Mouse (Mus musculus) midbrain, embryonic 16.5 days (tissue): ENCODE results near the gene Krt79. TPM values are rescaled to one million over a fixed set of nuclear protein-coding genes. Genes with fewer than 3 reads are reported as not detected.
A peak's percentile ranks its signal among the peaks of the same experiment; 100 is the strongest.

Experiments used
- ATAC-seq: fragments of 200-750 bp; cut with Nextera tagmentation; 2 replicates; pipeline ENCODE4 v1.8.0; 2017; ENCODE audit warnings: moderate TSS enrichment
- H3K27ac ChIP-seq: fragments of 300-500 bp; sonication (generic); 2 replicates; pipeline ENCODE4 v1.5.1; 2014; ENCODE audit warnings: mild to moderate bottlenecking, low read length, mixed read lengths
- H3K27me3 ChIP-seq: fragments of 300-500 bp; sonication (generic); 2 replicates; pipeline ENCODE4 v1.6.1; 2014; ENCODE audit warnings: low read depth, low read length, mixed read lengths; ENCODE audit not compliant: control insufficient read depth, insufficient read depth
- H3K36me3 ChIP-seq: fragments of 300-500 bp; sonication (generic); 2 replicates; pipeline ENCODE4 v1.6.1; 2014; ENCODE audit warnings: mild to moderate bottlenecking, low read length, moderate library complexity, mixed read lengths; ENCODE audit not compliant: control insufficient read depth, insufficient read depth
- H3K4me1 ChIP-seq: fragments of 300-500 bp; sonication (generic); 2 replicates; pipeline ENCODE4 v1.6.1; 2014; ENCODE audit warnings: mild to moderate bottlenecking, low read length, mixed read lengths; ENCODE audit not compliant: control insufficient read depth, insufficient read depth
- H3K4me2 ChIP-seq: fragments of 300-500 bp; sonication (generic); 2 replicates; pipeline ENCODE4 v1.6.1; 2014; ENCODE audit warnings: mild to moderate bottlenecking, low read length, mixed read lengths
- H3K4me3 ChIP-seq: fragments of 300-500 bp; sonication (generic); 2 replicates; pipeline ENCODE4 v1.5.1; 2014; ENCODE audit warnings: low read depth, mild to moderate bottlenecking, low read length, moderate library complexity, mixed read lengths
- H3K9ac ChIP-seq: fragments of 300-500 bp; sonication (generic); 2 replicates; pipeline ENCODE4 v1.6.1; 2014; ENCODE audit warnings: low read depth, low read length, mixed read lengths
- H3K9me3 ChIP-seq: fragments of 300-500 bp; sonication (generic); replicated peaks from 2 replicates; pipeline ENCODE4 v1.6.1; 2014; ENCODE audit warnings: mild to moderate bottlenecking, low read length, mixed read lengths; ENCODE audit not compliant: control insufficient read depth, poor library complexity, severe bottlenecking
- WGBS: fragments of 180-500 bp; shearing (Covaris S2); extraction: QIAGEN DNeasy Blood & Tissue Kit; methylation state at CpG from one replicate; pipeline ENCODE4 v1.1.7; 2014; 5-methylcytosine and 5-hydroxymethylcytosine counted together
- polyA plus RNA-seq: library from polyadenylated mRNA; unstranded; fragments of >200 nt; fragmentation: Nextera tagmentation; extraction: Ambion mirVana; gene quantifications from 2 replicates; pipeline ENCODE4 v1.2.1, GENCODE M21; 2015

Gene Krt79
- polyA plus RNA-seq, 1 experiment from 2014 or later, result 0.25 TPM

DNA sequence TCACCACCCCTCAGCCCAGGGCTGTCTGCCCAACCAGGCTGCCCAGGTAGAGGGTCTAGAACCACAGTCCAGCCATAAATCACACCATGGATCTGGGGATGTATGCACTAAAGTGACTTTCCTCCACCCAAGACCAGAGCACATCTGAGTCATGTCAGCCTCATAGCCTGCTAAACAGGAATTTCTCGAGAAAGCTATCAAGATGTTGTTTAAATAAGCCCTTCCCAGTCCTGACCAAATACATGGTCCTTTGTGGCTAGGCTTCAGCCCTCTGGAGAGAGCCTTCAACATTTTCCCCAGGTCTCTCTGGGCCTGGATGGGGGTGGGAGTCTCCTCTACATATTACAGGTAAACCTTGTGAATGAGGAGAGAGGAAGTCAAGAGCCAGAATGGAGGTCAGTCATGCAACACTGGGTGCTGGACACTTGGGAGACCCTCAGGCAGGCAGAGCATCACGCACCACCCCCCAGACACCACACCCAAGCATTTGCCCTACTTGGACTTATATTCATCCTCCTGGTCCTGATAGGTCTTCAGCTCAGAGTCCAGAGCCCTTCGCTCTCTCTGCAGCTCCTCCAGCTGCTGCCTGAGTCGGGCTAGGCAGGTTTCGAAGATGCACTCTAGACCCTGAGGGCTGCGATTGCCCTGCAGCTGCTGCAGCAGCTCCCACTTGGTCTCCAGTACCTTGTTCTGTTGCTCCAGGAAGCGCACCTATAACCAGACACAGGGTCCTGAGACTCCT is 12.8 kb upstream of the Krt79 start:
- H3K4me3 ChIP-seq, result no peak overlapping the region
- no peak for ATAC-seq
- H3K9ac ChIP-seq, result no peak overlapping the region
- no peaks in the 10 kb centered on the region for H3K36me3 ChIP-seq
- no peak overlapping the region for H3K27ac ChIP-seq
- H3K4me2 ChIP-seq, result no peak overlapping the region
- no peaks in the 10 kb centered on the region for H3K4me1 ChIP-seq
- no peaks in the 10 kb centered on the region for H3K9me3 ChIP-seq
- H3K27me3 ChIP-seq, result no peaks in the 10 kb centered on the region
- 90% methylated on average over 7 of the region's 7 CpGs for WGBS

DNA sequence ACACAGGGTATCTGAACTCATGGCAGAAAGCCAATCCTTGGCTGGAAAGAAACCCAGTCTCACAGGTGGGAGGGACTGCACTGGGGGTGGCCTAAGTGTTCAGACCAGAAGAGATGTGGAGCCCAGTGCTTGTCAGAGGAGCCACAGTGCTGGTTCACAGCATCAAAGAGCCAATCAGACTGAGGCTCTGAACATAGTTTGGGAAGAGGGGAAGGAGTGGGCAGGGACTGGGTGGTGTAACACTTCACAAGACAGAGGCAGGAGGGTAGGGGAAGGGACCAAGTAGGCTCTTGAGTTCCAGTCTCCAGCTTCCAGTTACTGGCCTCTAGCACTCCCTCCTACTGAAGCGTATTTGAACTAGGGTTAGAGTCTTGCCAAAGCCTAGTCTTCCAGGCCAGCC is 5.3 kb upstream of the Krt79 start:
- Histone ChIP-seq H3K4me3 (no peak overlapping the region), H3K27me3 (no peaks in the 10 kb centered on the region), H3K9me3 (no peaks in the 10 kb centered on the region), H3K36me3 (no peaks in the 10 kb centered on the region), H3K9ac (no peak overlapping the region), H3K4me2 (no peak overlapping the region), H3K27ac (no peak overlapping the region), H3K4me1 (no peaks in the 10 kb centered on the region)
- WGBS, result 92% methylated on average over 1 of the region's 1 CpGs
- ATAC-seq, result no peak

DNA sequence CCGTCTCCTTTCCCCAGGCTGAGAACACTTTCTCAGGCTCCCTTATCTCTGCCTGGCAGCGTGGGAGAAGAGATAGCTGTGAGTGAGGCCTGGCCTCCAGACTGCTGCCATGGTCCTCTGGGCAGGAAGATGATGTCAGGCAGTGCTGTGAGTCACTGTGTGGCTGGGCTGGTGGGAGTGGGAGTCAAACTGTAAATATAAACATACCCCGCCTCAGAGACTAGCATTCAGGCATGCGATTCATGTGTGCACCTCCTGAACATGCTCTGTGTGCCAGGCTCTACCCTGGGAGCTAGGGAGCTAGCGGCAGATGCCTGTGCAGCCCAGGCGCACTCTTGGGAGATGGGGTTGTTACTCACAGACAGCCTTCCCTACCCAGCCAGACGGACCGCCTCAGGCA is 1.8 kb upstream of the Krt79 start:
- Histone ChIP-seq H3K27ac (no peak overlapping the region), H3K4me2 (no peak overlapping the region), H3K4me1 (no peaks in the 10 kb centered on the region), H3K9ac (no peak overlapping the region), H3K4me3 (no peak overlapping the region), H3K36me3 (no peaks in the 10 kb centered on the region), H3K9me3 (no peaks in the 10 kb centered on the region), H3K27me3 (no peaks in the 10 kb centered on the region)
- no peak for ATAC-seq
- WGBS, result 77% methylated on average over 8 of the region's 8 CpGs

DNA sequence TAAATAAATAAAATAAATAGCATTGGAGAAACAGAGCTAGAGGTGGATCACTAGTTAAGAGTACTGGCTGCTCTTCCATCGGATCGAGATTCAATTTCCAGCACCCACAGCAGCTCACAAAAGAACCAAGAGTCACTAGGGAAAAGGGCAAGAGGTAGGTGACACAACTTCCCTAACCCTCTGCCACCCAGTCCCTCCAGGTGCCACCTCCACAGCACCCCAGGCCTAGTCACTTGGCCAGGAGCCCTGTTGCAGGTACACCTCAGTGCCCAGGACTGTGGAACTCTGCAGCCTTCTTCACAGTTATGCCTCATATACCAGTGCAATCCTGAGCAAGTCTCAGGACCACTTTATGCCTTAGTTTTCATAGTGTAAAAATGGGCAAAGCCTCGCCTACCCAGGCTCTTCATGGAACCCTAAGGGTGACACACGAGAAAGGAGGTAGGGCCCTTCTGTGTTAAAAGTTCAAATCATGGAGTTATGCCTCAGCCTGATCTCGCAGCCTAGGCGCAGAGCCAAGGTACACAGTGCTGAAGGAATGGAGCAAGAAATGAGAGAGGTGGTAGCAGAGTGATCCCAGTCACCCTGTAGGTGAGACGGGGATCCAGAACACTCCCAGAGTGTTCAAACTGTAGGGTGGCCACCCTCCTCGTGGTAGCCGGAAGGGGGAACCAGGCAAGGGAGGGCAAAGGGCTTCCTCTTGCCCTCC is 1.4 kb downstream of the Krt79 start:
- no peak overlapping the region for H3K9ac ChIP-seq
- no peak for ATAC-seq
- no peaks in the 10 kb centered on the region for H3K27me3 ChIP-seq
- H3K4me1 ChIP-seq, result no peaks in the 10 kb centered on the region
- H3K4me2 ChIP-seq, result no peak overlapping the region
- no peaks in the 10 kb centered on the region for H3K9me3 ChIP-seq
- H3K4me3 ChIP-seq, result no peak overlapping the region
- H3K36me3 ChIP-seq, result no peaks in the 10 kb centered on the region
- H3K27ac ChIP-seq, result no peak overlapping the region
- WGBS, result 84% methylated on average over 9 of the region's 9 CpGs

DNA sequence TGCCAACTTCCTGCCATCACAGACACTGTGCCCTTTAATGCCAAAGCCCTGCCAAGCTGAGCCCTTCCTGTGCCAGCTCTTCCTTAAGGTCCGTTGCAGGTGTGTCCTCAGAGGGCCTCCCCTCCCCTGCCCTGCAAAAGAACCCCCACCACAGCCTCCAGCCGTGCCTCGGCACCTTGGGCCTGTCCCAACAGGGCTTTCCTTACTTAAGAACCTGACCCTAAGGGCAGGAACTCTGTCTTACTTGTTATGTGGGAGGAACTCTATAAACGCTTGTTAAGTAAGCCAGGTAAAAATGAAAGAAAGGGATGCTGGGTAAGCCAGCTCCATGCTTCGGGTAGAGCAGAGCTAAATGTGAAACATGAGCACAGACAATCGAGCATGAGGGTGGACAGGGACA is 7.1 kb downstream of the Krt79 start:
- H3K4me1 ChIP-seq, result peaks cover 4% of the 10 kb centered on the region; the same call in 1 of the 2 replicates
- H3K9me3 ChIP-seq, result no peaks in the 10 kb centered on the region
- H3K4me3 ChIP-seq, result no peak overlapping the region
- no peak overlapping the region for H3K4me2 ChIP-seq
- ATAC-seq, result no peak
- 87% methylated on average over 6 of the region's 6 CpGs for WGBS
- no peak overlapping the region for H3K9ac ChIP-seq
- H3K36me3 ChIP-seq, result no peaks in the 10 kb centered on the region
- no peak overlapping the region for H3K27ac ChIP-seq
- peaks cover 3% of the 10 kb centered on the region; the same call in 1 of the 2 replicates for H3K27me3 ChIP-seq

DNA sequence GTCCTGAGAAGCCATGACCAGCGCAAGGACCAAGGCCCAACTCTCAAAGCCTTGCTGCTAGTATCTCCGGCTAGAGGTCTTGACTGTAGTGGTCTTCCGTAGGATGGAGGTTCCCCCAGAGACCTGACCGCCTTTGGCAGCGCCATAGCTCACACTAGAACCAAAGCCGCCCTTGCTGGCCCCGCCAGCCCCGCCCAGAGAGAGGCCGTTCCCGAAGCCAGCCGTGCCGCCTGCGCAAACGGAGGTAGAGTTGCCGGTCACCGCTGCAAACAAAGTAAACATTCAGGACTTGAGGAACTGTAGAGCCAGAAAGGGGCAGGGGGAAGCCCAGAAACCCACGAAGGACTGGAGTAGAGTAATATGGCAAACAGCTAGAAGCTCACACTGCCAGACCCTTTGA is 10.5 kb downstream of the Krt79 start:
- Histone ChIP-seq H3K27me3 (peaks cover 3% of the 10 kb centered on the region; the same call in 1 of the 2 replicates), H3K9me3 (no peaks in the 10 kb centered on the region), H3K36me3 (no peaks in the 10 kb centered on the region), H3K4me1 (peaks cover 4% of the 10 kb centered on the region; the same call in 1 of the 2 replicates), H3K9ac (no peak overlapping the region), H3K4me2 (peak overlapping the region; percentile 41), H3K27ac (no peak overlapping the region), H3K4me3 (no peak overlapping the region)
- no peak for ATAC-seq
- 8% methylated on average over 17 of the region's 17 CpGs for WGBS

DNA sequence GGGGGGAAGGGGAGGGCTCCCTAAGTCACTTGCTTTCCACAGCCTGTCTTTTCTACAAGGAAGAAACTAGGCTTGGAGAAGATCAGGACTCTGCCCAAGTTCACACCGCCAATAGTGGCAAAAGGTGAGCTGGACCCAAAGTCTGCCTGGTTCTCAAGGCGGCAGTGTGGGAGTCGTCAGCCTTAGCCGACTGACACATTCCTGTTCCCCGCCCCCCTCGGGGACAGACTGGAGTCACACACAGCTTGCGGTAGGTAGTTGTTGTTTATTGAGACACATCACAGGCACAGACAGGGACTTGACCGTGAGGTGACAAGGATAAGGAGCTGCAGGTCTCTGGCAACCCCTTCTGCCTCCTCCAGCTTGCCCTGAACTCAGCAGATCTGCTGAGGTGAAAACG is 11.0 kb downstream of the Krt79 start:
- 26% methylated on average over 9 of the region's 9 CpGs for WGBS
- Histone ChIP-seq H3K9ac (no peak overlapping the region), H3K27me3 (peaks cover 3% of the 10 kb centered on the region; the same call in 1 of the 2 replicates), H3K4me1 (peaks cover 4% of the 10 kb centered on the region; the same call in 1 of the 2 replicates), H3K4me2 (no peak overlapping the region), H3K9me3 (no peaks in the 10 kb centered on the region), H3K4me3 (no peak overlapping the region), H3K36me3 (no peaks in the 10 kb centered on the region), H3K27ac (no peak overlapping the region)
- ATAC-seq, result no peak

DNA sequence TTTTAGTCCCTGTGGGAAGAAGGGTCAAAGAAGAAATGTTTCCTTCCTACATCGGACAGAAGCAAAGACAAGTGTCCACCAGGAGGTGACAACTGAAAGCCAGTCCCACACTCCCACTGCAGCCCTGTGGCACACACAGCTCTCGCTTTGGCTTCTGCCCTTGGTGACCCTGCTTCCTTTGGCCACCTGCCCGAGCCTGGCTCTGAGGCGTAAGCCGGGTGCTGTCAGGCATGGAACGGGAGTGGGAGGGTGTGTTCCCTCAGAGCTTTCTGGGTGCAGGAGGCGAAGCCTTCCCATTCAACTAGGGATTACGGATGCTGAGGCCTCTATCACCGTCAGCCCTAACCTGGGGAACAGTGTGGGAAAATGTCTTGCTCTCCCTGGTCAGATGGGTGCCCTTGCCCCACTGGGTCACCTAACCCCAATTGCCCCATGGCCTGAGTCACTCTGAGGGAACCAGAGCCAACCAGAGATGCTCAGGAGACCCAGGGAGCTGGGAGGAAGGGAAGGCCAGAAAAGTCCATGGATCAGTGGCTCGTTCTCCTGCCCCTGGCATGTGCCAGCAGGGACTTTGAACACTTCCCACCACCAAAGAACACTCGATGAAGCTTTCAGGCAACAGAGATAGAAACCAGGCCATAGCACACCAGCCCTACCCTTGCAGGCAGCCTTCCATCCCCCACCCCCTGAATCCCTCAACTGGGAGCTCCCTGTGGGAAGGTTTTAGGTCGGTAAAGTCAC is 12.6 kb downstream of the Krt79 start:
- 55% methylated on average over 12 of the region's 12 CpGs for WGBS
- Histone ChIP-seq H3K27me3 (peaks cover 3% of the 10 kb centered on the region; the same call in 1 of the 2 replicates), H3K9ac (no peak overlapping the region), H3K4me3 (no peak overlapping the region), H3K9me3 (no peaks in the 10 kb centered on the region), H3K27ac (no peak overlapping the region), H3K4me2 (no peak overlapping the region), H3K36me3 (no peaks in the 10 kb centered on the region), H3K4me1 (peaks cover 4% of the 10 kb centered on the region; the same call in 1 of the 2 replicates)
- ATAC-seq, result no peak
